Mouse (Mus musculus): ENCODE results near the gene 2310030G06Rik.

Gene 2310030G06Rik

GRCm38 (mm10) chr9:50698418-50699409 lies 47.6 kb downstream of the 2310030G06Rik start:
- DNase-seq = peak; percentile 35 to 41

GRCm38 (mm10) chr9:50697706-50698041 lies 48.7 kb downstream of the 2310030G06Rik start:
- DNase-seq = peak; percentile 8 to 12

GRCm38 (mm10) chr9:50696851-50697705 lies 49.3 kb downstream of the 2310030G06Rik start:
- no peak for DNase-seq

GRCm38 (mm10) chr9:50695153-50695552 lies 51.2 kb downstream of the 2310030G06Rik start:
- no peak for DNase-seq

- DNase-seq = peak; percentile 46 to 56
Measured at GRCm38 (mm10) chr9:50693631-50694030, 52.7 kb downstream of the 2310030G06Rik start.

GRCm38 (mm10) chr9:50692626-50693580 lies 53.4 kb downstream of the 2310030G06Rik start:
- DNase-seq = no peak
